Mouse (Mus musculus): ENCODE measurements at regions not wholly inside any gene's neighbourhood (a gene's known extent, or its start where the extent isn't known, plus 50 kb on each side); places are given as distances from the start of the nearest gene placed in this dataset.
A peak's percentile ranks its signal among the peaks of the same experiment; 100 is the strongest.

DNA sequence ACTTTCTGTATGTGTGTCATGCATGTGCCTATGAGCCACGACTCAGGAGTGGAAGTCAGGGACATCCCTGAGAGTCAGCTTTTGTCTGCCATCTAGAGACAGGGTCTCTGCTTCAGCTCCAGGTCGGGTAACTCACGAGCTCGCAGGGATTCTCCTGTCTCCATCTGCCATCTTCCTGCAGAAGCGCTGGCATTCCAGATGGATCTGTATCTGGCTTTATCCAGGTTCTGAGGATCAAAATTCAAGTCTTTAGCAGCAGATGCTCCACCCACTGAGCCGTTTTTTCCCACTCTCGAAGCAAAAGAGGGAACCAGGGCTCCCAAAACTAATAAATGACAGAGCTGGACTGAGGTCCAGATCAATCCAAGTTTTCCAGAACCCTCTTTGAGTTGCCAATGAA, 76.4 kb downstream of the E030025P04Rik start:
- no peak for TF ChIP-seq POLR2A (IDR thresholded peaks at IDR 0.05; ENCODE audit: borderline replicate concordance, extremely low read depth, insufficient read depth, insufficient read length, poor library complexity, severe bottlenecking)
- TF ChIP-seq CTCF (IDR thresholded peaks at IDR 0.05; ENCODE audit: borderline replicate concordance, extremely low read depth, insufficient read depth, insufficient read length) = no peak
- DNase-seq (ENCODE audit: low read depth) = no peak

DNA sequence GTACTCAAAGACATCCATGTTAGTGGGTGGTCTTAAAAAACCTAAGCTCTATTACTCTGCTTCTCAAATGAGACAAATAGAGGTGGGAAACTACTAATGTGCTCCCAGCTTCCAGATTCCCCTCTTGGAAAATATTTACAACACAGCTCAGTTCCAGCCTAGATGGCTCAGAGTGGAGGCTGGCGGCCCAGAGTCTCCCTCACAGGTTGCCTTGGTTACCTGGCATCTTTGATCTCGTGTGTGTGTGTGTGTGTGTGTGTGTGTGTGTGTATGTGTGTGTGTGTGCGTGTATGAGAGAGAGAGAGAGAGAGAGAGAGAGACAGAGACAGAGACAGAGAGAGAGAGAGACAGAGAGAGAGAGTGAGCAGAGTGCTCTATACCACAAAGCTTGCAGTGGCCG, 82.2 kb downstream of the E030025P04Rik start:
- TF ChIP-seq POLR2A (IDR thresholded peaks at IDR 0.05; ENCODE audit: borderline replicate concordance, extremely low read depth, insufficient read depth, insufficient read length, poor library complexity, severe bottlenecking) (no peak), CTCF (IDR thresholded peaks at IDR 0.05; ENCODE audit: borderline replicate concordance, extremely low read depth, insufficient read depth, insufficient read length) (no peak)
- peak; percentile 67 for DNase-seq (ENCODE audit: low read depth)

DNA sequence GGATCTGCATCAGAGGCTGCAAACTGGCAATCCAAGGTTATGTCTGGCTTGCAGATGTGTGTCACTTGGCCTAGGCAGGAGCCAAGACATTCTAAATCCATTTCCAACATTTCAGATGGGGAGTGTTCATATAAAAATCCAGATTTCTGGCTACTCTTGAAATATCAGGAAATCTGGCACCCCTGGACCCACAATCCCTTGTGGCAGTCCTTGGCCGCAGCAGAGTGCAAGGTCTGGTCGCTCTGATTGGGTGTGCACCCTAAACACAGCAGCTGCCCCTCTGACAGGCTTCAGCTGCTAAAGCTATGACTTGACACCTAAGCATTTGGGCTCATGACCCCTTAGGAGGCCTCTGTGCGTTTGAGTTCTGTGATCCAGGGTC, 83.7 kb downstream of the E030025P04Rik start:
- DNase-seq (ENCODE audit: low read depth) = no peak
- TF ChIP-seq CTCF (IDR thresholded peaks at IDR 0.05; ENCODE audit: borderline replicate concordance, extremely low read depth, insufficient read depth, insufficient read length) (no peak), POLR2A (IDR thresholded peaks at IDR 0.05; ENCODE audit: borderline replicate concordance, extremely low read depth, insufficient read depth, insufficient read length, poor library complexity, severe bottlenecking) (no peak)

DNA sequence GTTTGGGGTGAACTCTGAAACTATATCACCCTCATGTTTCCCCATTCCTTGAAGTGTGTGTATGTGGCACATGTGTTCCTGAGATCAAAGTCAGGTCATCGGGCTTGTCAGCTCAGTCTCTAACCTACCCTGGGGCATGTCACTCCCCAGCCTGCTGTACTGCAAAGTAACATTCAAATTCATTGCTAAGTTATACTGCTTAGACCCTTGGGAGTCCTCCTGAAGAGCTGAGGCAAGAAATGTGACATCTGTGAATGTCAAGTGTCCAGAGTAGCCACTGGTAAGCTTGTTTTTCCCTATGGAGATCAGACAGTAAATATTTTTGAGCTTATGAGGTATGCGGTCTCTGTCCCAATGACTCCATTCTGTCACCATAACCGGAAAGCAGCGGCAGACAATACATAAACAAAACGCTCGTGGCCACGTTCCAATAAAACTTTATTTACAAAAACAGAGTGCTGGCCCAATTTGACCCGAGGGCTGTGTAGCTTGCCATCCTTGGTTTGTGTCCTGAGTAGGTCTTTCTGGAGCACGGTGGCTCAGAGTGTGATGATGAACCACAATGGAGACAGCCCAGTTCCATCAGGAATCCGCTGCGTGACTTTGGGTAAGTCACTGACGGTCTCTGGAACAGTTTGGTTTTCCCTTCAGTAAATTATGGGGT, 84.2 kb downstream of the E030025P04Rik start:
- no peak for TF ChIP-seq POLR2A (IDR thresholded peaks at IDR 0.05; ENCODE audit: borderline replicate concordance, extremely low read depth, insufficient read depth, insufficient read length, poor library complexity, severe bottlenecking)
- TF ChIP-seq CTCF (IDR thresholded peaks at IDR 0.05; ENCODE audit: borderline replicate concordance, extremely low read depth, insufficient read depth, insufficient read length) = no peak
- no peak for DNase-seq (ENCODE audit: low read depth)

DNA sequence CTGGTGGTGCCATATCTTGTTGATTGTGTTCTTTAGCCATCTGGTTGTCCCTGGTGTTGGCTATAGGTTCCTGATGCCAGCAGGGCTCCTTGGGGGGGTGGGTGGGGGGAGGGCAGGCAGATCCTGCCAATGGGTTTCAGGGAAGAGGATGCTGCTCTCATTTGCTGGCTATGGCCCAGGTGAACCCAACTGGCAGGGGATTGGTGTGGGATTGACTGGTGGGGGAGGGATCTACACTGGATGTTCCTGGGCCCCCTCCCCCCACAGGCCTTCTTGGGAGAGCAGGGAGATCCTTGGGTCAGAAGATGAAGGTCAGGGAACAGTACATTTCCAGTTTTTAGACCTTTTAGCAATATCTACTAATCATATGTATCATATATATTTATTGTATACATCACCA, 86.1 kb downstream of the E030025P04Rik start:
- DNase-seq (ENCODE audit: low read depth) = no peak
- no peak for TF ChIP-seq CTCF (IDR thresholded peaks at IDR 0.05; ENCODE audit: borderline replicate concordance, extremely low read depth, insufficient read depth, insufficient read length)
- TF ChIP-seq POLR2A (IDR thresholded peaks at IDR 0.05; ENCODE audit: borderline replicate concordance, extremely low read depth, insufficient read depth, insufficient read length, poor library complexity, severe bottlenecking) = no peak

DNA sequence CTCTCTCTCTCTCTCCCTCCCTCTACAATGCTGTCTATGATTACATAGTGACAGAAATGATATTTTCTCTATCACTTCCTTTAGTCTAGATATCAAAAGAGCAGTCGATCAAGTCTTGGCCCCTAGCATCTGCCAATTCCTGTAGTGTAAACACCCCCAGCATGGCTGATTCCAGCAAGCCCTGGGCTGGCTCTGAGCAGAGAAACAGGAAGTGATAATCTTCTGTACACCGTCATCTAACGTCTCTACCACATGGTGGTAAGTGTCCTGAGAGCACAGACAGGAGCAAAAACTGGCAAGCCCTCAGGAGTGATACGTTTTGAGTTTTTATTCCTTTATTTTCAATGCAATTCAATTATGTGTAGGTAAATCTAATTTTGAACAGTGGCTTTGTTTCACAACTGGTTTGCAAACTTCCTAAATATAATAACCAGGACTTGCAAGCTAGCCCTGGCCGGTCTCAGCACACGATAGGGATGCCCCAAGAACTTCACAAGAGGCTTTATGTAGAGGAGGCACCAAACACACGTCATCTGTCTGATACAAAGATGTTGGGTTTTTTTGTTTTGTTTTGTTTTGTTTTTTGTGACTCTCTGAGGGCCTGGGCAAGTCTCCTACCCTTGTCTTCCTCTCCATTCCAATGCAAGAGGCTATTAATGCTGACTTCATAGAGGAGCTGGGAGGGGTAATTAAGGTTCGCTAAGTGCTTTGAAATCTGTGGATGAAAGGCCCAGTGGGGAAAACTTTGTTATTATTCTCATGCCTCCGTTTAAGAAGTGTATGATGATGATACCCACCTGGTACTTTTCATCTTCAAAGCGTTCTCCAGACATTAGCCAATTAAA, 95.7 kb downstream of the E030025P04Rik start:
- TF ChIP-seq POLR2A (IDR thresholded peaks at IDR 0.05; ENCODE audit: borderline replicate concordance, extremely low read depth, insufficient read depth, insufficient read length, poor library complexity, severe bottlenecking) (no peak), CTCF (IDR thresholded peaks at IDR 0.05; ENCODE audit: borderline replicate concordance, extremely low read depth, insufficient read depth, insufficient read length) (no peak)
- DNase-seq (ENCODE audit: low read depth) = no peak

DNA sequence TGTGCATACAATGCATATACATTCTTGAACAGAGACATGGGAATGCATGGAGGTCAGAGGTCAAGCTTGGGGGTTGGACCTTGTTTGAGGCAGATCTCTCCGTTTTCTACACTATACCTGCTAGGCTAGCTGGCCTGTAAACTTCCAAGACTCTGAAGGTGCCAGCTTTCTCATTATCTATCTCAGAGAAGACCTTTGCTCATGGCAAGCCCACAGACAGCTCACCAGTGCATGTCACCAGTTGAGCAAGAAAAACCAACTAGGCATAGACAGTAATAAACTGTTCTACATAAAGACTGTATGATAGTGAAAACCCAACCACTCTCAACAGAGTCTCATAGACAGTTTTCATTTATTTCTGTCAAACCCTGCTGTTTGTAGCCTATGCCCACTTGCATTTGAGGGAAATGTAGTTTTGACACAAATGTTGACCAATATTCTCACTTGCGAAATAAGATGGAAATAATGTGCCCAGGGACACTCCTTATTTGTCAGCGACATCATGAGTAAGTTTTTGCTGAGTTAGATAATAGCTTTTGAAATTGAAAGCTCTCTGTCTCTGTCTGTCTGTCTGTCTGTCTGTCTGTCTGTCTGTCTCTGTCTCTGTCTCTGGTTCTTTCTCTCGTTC, 96.6 kb downstream of the E030025P04Rik start:
- DNase-seq (ENCODE audit: low read depth) = no peak
- TF ChIP-seq CTCF (IDR thresholded peaks at IDR 0.05; ENCODE audit: borderline replicate concordance, extremely low read depth, insufficient read depth, insufficient read length) (no peak), POLR2A (IDR thresholded peaks at IDR 0.05; ENCODE audit: borderline replicate concordance, extremely low read depth, insufficient read depth, insufficient read length, poor library complexity, severe bottlenecking) (no peak)

DNA sequence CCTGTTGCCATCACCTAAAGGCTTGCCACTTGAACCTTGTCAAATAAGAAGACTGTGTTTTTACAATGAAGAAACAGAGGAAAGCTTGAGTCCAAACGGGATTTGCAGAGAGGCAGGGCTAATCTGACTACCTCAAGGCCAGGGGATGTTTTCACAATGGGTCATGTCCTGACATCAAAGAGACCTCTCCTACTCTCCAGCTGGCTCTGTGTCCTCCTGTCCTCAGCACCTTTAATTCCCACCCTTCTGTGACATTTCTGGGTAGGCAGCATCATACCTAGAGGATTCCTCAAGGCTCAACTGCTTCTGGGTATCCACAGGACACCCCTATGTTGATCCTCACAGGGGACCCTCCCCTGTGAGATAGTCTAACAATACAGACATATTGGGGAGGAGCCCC, 97.7 kb downstream of the E030025P04Rik start:
- DNase-seq (ENCODE audit: low read depth) = no peak
- no peak for TF ChIP-seq POLR2A (IDR thresholded peaks at IDR 0.05; ENCODE audit: borderline replicate concordance, extremely low read depth, insufficient read depth, insufficient read length, poor library complexity, severe bottlenecking)
- TF ChIP-seq CTCF (IDR thresholded peaks at IDR 0.05; ENCODE audit: borderline replicate concordance, extremely low read depth, insufficient read depth, insufficient read length) = no peak

DNA sequence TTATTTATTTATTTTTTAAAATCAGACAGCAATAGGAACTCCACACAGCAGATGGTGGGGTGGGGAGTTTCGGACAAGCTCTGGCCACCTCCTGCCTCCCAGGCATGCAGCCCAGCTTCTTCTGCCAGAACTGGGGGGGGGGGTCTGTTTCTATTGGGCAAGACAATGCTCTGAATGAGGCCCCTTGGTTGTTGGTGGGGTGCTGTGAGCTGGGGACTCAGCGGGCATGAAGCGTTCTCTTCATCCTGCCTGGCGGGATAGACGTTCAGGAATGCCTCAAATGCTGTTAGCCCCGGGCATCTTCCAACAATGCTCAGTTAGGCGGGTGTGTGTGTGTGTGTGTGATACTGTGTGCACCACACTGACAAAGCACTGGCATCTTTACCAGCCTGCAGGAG, 103.7 kb downstream of the E030025P04Rik start:
- TF ChIP-seq POLR2A (IDR thresholded peaks at IDR 0.05; ENCODE audit: borderline replicate concordance, extremely low read depth, insufficient read depth, insufficient read length, poor library complexity, severe bottlenecking) (no peak), CTCF (IDR thresholded peaks at IDR 0.05; ENCODE audit: borderline replicate concordance, extremely low read depth, insufficient read depth, insufficient read length) (no peak)

DNA sequence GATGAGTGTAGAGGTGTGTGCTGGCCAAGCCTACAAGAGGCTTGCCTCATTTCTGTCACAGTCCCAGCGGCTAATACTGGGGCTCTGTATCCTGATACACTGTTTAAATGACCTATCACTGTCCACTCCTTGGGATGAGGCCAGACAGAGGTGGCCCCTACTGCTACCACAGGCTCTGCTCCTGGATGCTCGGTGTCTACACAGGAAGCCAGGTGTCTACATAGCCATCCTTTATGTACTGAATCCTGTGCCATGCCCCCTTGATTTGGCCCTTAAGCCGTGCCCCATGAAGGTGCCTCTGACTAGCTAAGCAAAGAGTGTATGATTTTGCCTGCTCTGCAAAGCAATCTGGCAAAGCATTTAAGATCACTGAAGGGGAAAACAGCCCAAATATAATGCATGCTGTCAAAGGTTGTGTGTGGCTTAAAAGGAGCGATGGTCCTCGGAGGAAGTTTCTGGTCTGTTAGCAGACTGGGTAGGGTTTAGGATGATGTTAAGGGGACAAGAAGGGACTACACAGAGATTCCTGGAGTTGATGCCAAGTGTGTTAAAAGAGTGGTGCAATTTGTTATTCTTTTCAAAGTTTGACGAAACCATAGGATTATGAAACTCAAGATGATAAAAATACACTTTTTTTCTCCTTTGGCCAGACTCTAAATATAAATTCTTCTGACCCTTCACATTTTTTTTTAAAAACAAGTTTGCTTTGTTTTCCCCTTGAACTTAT, 104.2 kb downstream of the E030025P04Rik start:
- TF ChIP-seq CTCF (IDR thresholded peaks at IDR 0.05; ENCODE audit: borderline replicate concordance, extremely low read depth, insufficient read depth, insufficient read length) (no peak), POLR2A (IDR thresholded peaks at IDR 0.05; ENCODE audit: borderline replicate concordance, extremely low read depth, insufficient read depth, insufficient read length, poor library complexity, severe bottlenecking) (no peak)
- DNase-seq (ENCODE audit: low read depth) = peak; percentile 52

More for the DNA sequence above, 103.7 kb downstream of the E030025P04Rik start:
- peak; percentile 86 for DNase-seq (ENCODE audit: low read depth)
